Mouse (Mus musculus) WW6 (cell line): Measurements from ENCODE around the gene Hoxb9.

Source experiments
- DNase-seq: peaks from one replicate; pipeline ENCODE4 v3.0.0-alpha.2; 2013; ENCODE audit warnings: low read depth, low spot score

The Hoxb9 gene

GRCm38 (mm10) chr11:96267021-96267920, 4.0 kb upstream of the Hoxb9 start:
- no peak for DNase-seq

DNA sequence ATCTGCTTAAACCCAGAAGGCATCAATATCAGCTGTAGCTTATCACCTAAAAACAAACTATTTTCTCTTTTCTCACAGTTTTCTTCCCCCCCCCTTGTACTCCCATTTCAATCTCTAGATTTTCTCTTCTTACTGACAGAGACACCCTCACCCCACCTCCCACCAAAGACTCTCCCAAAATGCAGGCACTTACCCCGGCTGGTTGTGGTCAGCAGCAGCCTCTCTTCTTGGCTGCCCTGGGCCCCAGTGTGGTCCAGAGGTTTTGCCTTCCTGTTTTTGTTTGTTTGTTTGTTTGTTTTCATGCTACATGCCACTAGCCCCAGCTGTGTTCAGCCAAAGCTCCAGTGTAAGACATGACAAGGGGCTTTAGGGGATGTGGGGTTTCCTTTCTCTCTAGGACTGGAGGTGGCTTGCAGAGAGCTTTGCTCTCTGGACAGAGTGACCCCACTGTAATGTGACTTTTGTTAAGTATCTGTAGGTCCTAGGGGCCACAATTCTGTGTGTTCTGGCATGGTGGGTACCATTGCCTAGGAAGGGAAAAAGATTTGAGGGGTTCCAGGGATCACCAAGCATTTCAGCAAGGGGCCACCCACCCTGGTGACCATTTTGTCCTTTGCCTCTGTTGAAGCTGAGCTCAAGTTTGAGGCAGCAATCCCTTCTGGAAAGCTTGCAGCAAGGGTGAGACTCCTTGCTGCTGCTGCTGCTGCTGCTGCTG, 3.1 kb upstream of the Hoxb9 start:
- DNase-seq = no peak

DNA sequence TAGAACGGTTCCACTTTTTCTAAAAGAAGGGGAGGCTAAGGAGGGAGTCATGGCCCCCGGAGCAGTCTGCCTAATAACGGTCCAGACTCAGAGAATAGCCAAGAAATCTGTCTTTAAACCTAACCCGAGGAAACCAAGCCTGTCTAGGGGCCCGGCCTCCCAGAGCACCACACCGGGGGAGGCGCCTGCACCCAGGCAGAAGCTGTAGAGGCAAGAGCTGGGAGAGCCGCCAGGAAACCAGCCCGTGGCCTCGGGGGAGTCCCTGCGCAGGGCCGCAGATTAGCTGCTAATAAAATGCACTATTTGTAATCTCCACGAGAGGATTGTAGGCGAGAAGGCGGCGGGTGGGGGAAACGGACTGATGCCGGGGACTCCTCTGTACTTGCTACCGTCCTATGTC, 1.4 kb upstream of the Hoxb9 start:
- DNase-seq = no peak

DNA sequence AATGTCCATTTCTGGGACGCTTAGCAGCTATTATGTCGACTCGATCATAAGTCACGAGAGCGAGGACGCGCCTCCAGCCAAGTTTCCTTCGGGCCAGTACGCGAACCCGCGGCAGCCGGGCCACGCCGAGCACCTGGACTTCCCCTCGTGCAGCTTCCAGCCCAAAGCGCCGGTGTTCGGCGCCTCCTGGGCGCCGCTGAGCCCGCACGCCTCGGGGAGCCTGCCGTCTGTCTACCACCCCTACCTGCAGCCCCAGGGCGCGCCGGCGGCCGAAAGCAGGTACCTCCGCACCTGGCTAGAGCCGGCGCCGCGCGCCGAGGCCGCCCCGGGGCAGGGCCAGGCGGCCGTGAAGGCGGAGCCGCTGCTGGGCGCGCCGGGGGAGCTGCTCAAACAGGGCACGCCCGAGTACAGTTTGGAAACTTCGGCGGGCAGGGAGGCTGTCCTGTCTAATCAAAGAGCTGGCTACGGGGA, 319 bp downstream of the Hoxb9 start:
- DNase-seq = no peak

DNA sequence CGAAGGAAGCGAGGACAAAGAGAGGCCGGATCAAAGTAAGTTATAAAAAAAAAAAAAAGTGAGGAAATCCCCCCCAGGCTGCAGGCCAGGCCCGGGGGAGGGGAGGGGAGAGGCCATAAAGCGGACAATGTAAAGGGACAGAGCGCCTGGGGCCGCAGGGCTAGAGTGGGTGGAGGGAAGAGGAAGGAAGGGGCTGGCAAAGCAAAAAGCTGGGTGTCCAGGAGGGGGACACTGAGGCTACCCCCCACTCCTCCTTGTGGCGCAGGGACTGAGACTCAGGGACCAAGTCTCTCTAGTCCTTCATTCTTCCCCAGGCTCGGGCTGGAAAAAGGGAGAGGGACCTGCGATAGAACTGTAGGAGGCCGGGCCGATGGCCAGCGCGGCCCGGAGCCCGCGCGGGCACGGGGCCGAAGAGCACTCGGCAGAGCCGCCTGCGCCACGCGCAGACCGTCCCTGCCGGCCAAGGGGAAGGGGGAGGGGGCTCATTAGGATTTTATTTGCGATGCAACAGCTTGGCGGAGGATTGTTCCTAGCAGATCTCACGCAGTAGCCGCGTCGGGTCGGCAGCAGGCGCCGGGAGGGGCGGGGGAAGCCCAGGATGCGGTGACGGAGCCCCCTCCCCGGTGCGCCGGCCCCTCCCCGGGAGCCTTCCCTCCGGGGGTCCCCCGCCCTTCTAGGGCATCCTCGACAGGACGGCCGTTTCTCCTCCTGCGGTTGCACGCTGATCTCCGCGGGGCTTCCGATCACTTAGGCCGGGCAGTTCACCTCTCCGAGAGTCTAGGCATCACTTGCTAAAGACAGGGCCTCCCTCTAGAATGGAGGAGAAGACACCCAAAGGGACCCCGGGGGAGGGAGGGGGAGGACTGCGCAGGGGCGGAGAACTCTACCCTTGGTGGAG, 1.0 kb downstream of the Hoxb9 start:
- no peak for DNase-seq

DNA sequence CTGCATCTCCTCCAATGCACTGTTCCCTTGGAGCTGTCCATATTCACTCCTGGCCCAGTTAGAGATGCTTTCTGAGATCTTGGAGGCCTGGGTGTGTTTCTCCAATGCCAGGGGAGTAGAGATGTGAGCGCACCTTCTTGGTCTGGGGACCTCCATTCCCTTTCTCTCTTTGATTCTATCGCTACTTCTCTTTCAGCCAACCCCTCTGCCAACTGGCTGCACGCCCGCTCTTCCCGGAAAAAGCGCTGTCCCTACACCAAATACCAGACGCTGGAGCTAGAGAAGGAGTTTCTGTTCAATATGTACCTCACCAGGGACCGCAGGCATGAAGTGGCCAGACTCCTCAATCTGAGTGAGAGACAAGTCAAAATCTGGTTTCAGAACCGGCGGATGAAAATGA, 3.2 kb downstream of the Hoxb9 start:
- DNase-seq = no peak

GRCm38 (mm10) chr11:96275896-96276295, 4.6 kb downstream of the Hoxb9 start:
- DNase-seq = no peak

GRCm38 (mm10) chr11:96277151-96278044, 6.1 kb downstream of the Hoxb9 start:
- no peak for DNase-seq

GRCm38 (mm10) chr11:96278324-96278723, 7.1 kb downstream of the Hoxb9 start:
- no peak for DNase-seq

- DNase-seq = no peak
Measured at GRCm38 (mm10) chr11:96278773-96279172, 7.5 kb downstream of the Hoxb9 start.

GRCm38 (mm10) chr11:96279421-96280233, 8.4 kb downstream of the Hoxb9 start:
- no peak for DNase-seq

- DNase-seq = no peak
Measured at GRCm38 (mm10) chr11:96280399-96281378, 9.4 kb downstream of the Hoxb9 start.

DNA sequence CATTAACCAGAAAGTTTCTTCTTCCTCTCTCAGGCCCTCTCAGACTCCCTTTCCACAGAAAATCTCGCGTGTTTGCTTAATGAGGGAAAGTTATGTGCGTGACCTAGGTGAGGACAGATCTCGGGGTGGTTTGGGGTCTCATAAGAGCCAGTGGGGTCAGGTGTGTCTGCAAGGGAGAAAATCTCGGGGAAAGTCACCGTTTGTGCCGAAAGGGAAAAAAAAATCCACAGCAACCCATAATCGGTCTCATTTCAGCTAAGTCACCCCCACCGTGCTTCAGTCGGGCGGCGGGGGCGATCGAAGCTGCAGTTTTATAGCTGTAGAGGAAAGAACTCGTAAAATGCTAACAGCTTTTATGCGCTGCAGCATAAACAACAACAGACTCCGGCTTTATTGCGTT, 10.1 kb downstream of the Hoxb9 start:
- DNase-seq = no peak

GRCm38 (mm10) chr11:96281855-96282570, 10.8 kb downstream of the Hoxb9 start, which contains the start of gene Hoxb8:
TSS of gene Hoxb8 (plus strand) at chr11:96281905.
- no peak for DNase-seq

DNA sequence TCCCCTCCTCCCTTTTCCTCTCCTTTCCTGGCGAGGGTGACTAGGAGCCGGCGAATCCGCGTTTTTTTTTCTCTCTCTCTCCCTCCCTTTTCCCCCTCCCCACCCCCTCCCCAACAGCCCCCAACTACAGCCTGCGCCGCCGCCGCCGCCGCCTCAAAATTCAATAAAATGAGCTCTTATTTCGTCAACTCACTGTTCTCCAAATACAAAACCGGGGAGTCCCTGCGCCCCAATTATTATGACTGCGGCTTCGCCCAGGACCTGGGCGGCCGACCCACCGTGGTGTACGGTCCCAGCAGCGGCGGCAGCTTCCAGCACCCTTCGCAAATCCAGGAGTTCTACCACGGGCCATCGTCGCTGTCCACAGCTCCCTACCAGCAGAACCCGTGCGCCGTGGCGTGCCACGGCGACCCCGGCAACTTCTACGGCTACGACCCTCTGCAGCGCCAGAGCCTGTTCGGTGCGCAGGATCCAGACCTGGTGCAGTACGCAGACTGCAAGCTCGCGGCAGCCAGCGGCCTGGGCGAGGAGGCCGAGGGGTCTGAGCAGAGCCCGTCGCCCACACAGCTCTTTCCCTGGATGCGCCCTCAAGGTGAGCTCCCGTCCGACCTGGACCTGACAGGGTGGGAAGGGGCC, 11.7 kb downstream of the Hoxb9 start:
- DNase-seq = no peak

DNA sequence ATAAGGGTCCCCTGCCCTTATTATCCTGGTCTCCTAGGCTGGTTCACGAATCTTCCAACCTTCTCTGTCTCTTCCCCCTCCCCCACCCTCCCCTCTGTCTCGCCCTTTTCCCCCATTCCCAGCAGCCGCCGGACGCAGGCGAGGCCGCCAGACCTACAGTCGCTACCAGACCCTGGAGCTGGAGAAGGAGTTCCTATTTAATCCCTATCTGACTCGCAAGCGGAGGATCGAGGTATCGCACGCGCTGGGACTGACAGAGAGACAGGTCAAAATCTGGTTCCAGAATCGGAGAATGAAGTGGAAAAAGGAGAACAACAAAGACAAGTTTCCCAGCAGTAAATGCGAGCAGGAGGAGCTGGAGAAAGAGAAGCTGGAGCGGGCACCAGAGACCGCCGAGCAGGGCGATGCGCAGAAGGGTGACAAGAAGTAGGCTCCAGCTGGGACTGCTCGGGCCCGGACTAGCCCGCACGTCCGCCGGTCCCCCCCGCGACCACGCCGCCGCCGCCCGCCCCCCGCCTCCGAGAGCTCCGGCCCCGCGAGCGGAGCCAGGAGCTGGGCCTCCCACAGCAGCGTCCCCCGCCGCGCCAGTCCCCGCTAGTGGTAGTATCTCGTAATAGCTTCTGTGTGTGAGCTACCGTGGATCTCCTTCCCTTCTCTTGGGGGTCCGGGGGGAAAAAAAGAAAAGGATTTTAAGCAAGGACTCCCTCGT, 12.9 kb downstream of the Hoxb9 start:
- DNase-seq = no peak
